Mouse (Mus musculus) hindbrain, postnatal 0 days (tissue): ENCODE data around the gene Pak1. TPM values are rescaled to one million over a fixed set of nuclear protein-coding genes. Genes with fewer than 3 reads are reported as not detected.

Source experiments
- ATAC-seq: fragments of 200-750 bp; cut with Nextera tagmentation; 2 replicates; pipeline ENCODE4 v1.8.0; 2017; ENCODE audit warnings: mild to moderate bottlenecking, moderate TSS enrichment, moderate library complexity
- DNase-seq: peaks from one replicate; pipeline ENCODE4 v3.0.0-alpha.2; 2015; ENCODE audit warnings: low spot score
- H3K27ac ChIP-seq: fragments of 300-500 bp; sonication (generic); 2 replicates; pipeline ENCODE4 v1.5.1; 2014; ENCODE audit warnings: mild to moderate bottlenecking
- H3K27me3 ChIP-seq: fragments of 300-500 bp; sonication (generic); 2 replicates; pipeline ENCODE4 v1.6.1; 2014; ENCODE audit warnings: low read length, mixed read lengths; ENCODE audit not compliant: insufficient read depth
- H3K36me3 ChIP-seq: fragments of 300-500 bp; sonication (generic); 2 replicates; pipeline ENCODE4 v1.6.1; 2014; ENCODE audit warnings: low read length, mixed read lengths; ENCODE audit not compliant: insufficient read depth
- H3K4me1 ChIP-seq: fragments of 300-500 bp; sonication (generic); 2 replicates; pipeline ENCODE4 v1.6.1; 2014; ENCODE audit warnings: antibody characterized with exemption, low read length, mixed read lengths; ENCODE audit not compliant: insufficient read depth
- H3K4me2 ChIP-seq: fragments of 300-500 bp; sonication (generic); 2 replicates; pipeline ENCODE4 v1.6.1; 2014; ENCODE audit warnings: low read depth, mild to moderate bottlenecking, low read length, moderate library complexity, mixed read lengths
- H3K4me3 ChIP-seq: fragments of 300-500 bp; sonication (generic); 2 replicates; pipeline ENCODE4 v1.5.1; 2014; ENCODE audit warnings: low read length
- H3K9ac ChIP-seq: fragments of 300-500 bp; sonication (generic); replicated peaks from 2 replicates; pipeline ENCODE4 v1.6.1; 2014; ENCODE audit warnings: mild to moderate bottlenecking, low read length, moderate library complexity, mixed read lengths
- H3K9me3 ChIP-seq: fragments of 300-500 bp; sonication (generic); 2 replicates; pipeline ENCODE4 v1.6.1; 2016; ENCODE audit warnings: low read length, mixed read lengths
- CTCF ChIP-seq: IDR thresholded peaks from 2 replicates; pipeline ENCODE4 v1.5.1; 2016; ENCODE audit warnings: antibody characterized with exemption, control low read depth, low read depth
- WGBS: fragments of 180-500 bp; shearing (Covaris S2); extraction: QIAGEN DNeasy Blood & Tissue Kit; methylation state at CpG from one replicate; pipeline ENCODE4 v1.1.7; 2014; 5-methylcytosine and 5-hydroxymethylcytosine counted together
- polyA plus RNA-seq: library from polyadenylated mRNA; unstranded; fragments of >200 nt; fragmentation: Nextera tagmentation; extraction: Ambion mirVana; gene quantifications from 2 replicates; pipeline ENCODE4 v1.2.1, GENCODE M21; 2015
- total RNA-seq: library from RNA; depleted of rRNA; stranded (reverse); fragments of >200 nt; gene quantifications from 2 replicates; pipeline ENCODE4 v1.2.3, GENCODE M21; 2014

The Pak1 gene
- total and polyA plus RNA-seq, 2 experiments from 2014 or later: 114 to 125 TPM

DNA sequence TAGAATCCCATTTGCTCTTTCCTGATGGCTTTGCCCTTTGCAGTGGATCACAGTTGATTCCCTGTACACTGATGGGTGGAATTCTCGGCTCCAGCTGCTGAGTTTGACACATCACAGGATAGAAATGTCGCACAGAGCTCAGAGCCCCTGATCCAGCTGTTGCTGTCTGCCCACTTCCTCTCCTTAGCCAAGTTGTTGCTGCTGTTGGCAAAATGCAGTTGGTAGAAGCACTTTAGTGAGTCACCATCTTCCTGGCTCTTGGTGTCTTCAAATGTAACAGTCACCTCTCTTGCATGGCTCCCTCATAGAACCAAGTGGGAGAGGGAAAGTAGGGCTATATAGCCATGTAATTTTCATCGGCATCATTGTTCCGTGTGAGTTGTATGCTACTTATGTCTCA, 11.2 kb upstream of the Pak1 start:
- no peak for TF ChIP-seq CTCF
- Histone ChIP-seq H3K4me2 (no peak overlapping the region), H3K36me3 (no peaks in the 10 kb centered on the region), H3K9me3 (no peaks in the 10 kb centered on the region), H3K9ac (no peak overlapping the region), H3K27me3 (no peaks in the 10 kb centered on the region), H3K4me1 (no peaks in the 10 kb centered on the region), H3K27ac (no peak overlapping the region), H3K4me3 (no peak overlapping the region)
- WGBS: 90% methylated on average over 4 of the region's 4 CpGs
- no peak for ATAC-seq
- no peak for DNase-seq

- H3K4me3 ChIP-seq: no peak overlapping the region
- DNase-seq (no peak), ATAC-seq (no peak)
- H3K9ac ChIP-seq: no peak overlapping the region
- no peaks in the 10 kb centered on the region for H3K9me3 ChIP-seq
- no peak overlapping the region for H3K4me2 ChIP-seq
- H3K27me3 ChIP-seq: no peaks in the 10 kb centered on the region
- WGBS: 80% methylated on average over 1 of the region's 1 CpGs
- TF ChIP-seq CTCF: no peak
- H3K36me3 ChIP-seq: no peaks in the 10 kb centered on the region
- H3K4me1 ChIP-seq: no peaks in the 10 kb centered on the region
- no peak overlapping the region for H3K27ac ChIP-seq
These were observed 8.1 kb upstream of the Pak1 start for GRCm38 (mm10) chr7:97780222-97780621.

GRCm38 (mm10) chr7:97780815-97781214, 7.5 kb upstream of the Pak1 start:
- ATAC-seq: no peak
- 77% methylated on average over 1 of the region's 1 CpGs for WGBS
- Histone ChIP-seq H3K36me3 (no peaks in the 10 kb centered on the region), H3K27ac (no peak overlapping the region), H3K4me1 (no peaks in the 10 kb centered on the region), H3K4me2 (no peak overlapping the region), H3K27me3 (no peaks in the 10 kb centered on the region), H3K4me3 (no peak overlapping the region), H3K9me3 (no peaks in the 10 kb centered on the region), H3K9ac (no peak overlapping the region)
- no peak for DNase-seq
- TF ChIP-seq CTCF: no peak

GRCm38 (mm10) chr7:97781496-97781895, 6.8 kb upstream of the Pak1 start:
- Histone ChIP-seq H3K4me3 (no peak overlapping the region), H3K27me3 (no peaks in the 10 kb centered on the region), H3K36me3 (no peaks in the 10 kb centered on the region), H3K9ac (no peak overlapping the region), H3K27ac (no peak overlapping the region), H3K4me2 (no peak overlapping the region), H3K9me3 (no peaks in the 10 kb centered on the region), H3K4me1 (no peaks in the 10 kb centered on the region)
- ATAC-seq (no peak), DNase-seq (no peak)
- no peak for TF ChIP-seq CTCF
- 72% methylated on average over 8 of the region's 8 CpGs for WGBS

DNA sequence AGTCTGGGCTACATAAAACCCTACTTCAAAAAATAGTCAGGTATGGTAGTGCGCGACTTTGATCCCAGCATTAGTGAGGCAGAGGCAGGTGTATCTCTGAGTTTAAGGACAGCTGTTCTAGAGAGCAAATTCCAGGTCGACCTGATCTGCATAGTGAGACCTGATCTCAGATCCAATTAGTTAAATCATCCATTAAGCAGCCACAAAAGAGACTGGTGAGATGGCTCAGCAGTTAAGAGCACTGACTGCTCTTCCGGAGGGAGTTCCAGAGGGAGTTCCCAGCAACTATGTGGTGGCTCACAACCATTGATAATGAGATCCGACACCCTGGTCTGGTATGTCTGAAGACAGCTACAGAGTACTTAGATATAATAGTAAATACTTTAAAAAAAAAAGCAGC, 4.8 kb upstream of the Pak1 start:
- DNase-seq (no peak), ATAC-seq (no peak)
- Histone ChIP-seq H3K27ac (no peak overlapping the region), H3K9ac (no peak overlapping the region), H3K4me2 (no peak overlapping the region), H3K9me3 (no peaks in the 10 kb centered on the region), H3K4me1 (no peaks in the 10 kb centered on the region), H3K36me3 (no peaks in the 10 kb centered on the region), H3K27me3 (no peaks in the 10 kb centered on the region), H3K4me3 (no peak overlapping the region)
- 60% methylated on average over 5 of the region's 5 CpGs for WGBS
- TF ChIP-seq CTCF: no peak

DNA sequence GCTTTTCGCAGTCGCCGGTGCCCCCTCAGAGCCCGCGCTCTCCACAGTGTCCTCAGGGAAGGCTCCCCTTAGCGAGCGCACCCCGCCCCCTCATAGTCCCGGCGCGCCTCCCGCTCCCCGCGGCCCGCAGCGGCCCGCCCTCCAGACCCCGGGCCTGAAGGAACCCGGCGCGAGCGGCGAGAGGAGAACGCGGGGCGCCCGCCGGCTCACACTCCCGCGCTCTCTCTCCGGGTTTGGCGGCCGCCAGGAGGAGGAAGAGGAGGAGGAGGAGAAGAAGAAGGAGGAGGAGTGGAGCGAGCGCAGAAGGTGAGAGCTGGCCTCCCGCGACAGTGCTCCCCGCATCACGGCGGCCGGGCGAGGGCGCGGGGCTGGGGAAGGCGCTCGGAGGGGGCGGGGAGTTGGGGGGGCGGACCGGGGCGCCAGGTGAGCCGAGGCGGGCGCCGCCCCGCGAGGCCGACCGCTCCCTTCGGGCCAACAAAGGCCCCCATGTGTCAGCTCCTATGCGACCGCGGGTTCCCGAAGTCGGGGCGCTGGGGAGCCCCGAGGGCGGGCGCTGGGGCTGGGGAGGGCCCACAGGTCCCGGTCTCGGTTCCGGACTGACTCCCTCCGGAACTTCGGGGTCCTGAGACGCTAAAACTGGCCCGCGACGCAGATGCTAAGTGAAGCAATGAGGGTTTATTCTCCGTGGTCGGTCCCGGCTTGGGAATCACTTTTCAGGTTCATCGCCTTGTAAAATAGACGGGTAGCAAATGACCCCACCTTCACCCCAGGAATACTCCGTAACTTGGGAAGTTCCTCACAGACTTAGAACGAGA, 535 bp downstream of the Pak1 start:
- Histone ChIP-seq H3K4me2 (peak overlapping the region; percentile 91), H3K9ac (peak overlapping the region; percentile 88), H3K9me3 (no peaks in the 10 kb centered on the region), H3K4me3 (peak overlapping the region; percentile 93), H3K36me3 (no peaks in the 10 kb centered on the region), H3K27me3 (no peaks in the 10 kb centered on the region), H3K27ac (peak overlapping the region; percentile 77), H3K4me1 (no peaks in the 10 kb centered on the region)
- no peak for TF ChIP-seq CTCF
- ATAC-seq (peak; percentile 40), DNase-seq (no peak)
- WGBS: under 1% methylated on average over 60 of the region's 84 CpGs

DNA sequence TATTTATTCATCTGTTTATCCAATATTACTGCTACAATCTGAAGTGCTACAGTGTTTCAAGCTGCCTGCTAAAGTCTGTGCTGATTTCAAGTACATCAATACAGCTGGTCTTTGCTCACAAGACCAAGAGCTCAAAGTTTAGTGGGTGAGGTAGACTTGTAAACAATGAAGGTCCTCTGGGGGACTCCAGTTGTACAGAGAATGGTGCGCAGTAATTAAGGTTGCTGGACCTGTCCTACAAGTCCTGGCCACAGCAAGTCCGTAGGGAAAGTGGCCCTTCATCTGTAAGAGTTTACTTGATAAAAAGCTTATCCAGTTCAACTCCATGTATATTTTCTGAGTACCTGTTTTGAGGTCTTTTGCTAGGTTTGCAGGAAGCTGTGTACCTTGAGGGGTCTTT, 1.9 kb downstream of the Pak1 start:
- H3K4me2 ChIP-seq: peak overlapping the region; percentile 91
- H3K4me3 ChIP-seq: no peak overlapping the region

More for the DNA sequence above, 1.9 kb downstream of the Pak1 start:
- Histone ChIP-seq H3K27ac (no peak overlapping the region), H3K4me1 (no peaks in the 10 kb centered on the region), H3K36me3 (no peaks in the 10 kb centered on the region), H3K9me3 (no peaks in the 10 kb centered on the region), H3K27me3 (no peaks in the 10 kb centered on the region), H3K9ac (no peak overlapping the region)
- WGBS: 46% methylated on average over 2 of the region's 2 CpGs
- ATAC-seq: no peak
- TF ChIP-seq CTCF: no peak
- no peak for DNase-seq
